Mouse (Mus musculus) monocyte, adult 5-6 weeks (primary cell): ENCODE results near the gene Porcn. TPM values are rescaled to one million over a fixed set of nuclear protein-coding genes. Genes with fewer than 3 reads are reported as not detected.

ENCODE experiments used
- ATAC-seq: fragments of 153-309, 156-312 bp; replicated peaks from 2 replicates; pipeline ENCODE4 v1.8.0; 2017; ENCODE audit warnings: mild to moderate bottlenecking; ENCODE audit not compliant: low TSS enrichment, insufficient number of reproducible peaks, severe bottlenecking, poor library complexity, low FRiP score
- total RNA-seq: library from RNA; stranded (forward); fragments of 200-1000, 200-491, 200-594 nt; gene quantifications from 3 replicates; pipeline ENCODE4 v1.2.3, GENCODE M21; 2017

Gene Porcn
- 3.1 TPM in 1 of 3 replicates, not detected in the others for total RNA-seq

GRCm38 (mm10) chrX:8206015-8206693 lies at the start of gene Porcn:
TSS of gene Porcn (minus strand) at chrX:8206525.
- ATAC-seq: no peak

- no peak for ATAC-seq
Measured at GRCm38 (mm10) chrX:8255807-8256206, 49.5 kb upstream of the Porcn start.

- no peak for ATAC-seq
Measured at GRCm38 (mm10) chrX:8253711-8254110, 47.4 kb upstream of the Porcn start.

- ATAC-seq: peak; percentile 93
Measured at GRCm38 (mm10) chrX:8252334-8253285, 46.3 kb upstream of the Porcn start, which contains the start of gene Ftsj1. TSS of gene Ftsj1 (minus strand) at chrX:8252406.

- ATAC-seq: no peak; the same call in 1 of the 2 replicates
Measured at GRCm38 (mm10) chrX:8251789-8252333, 45.5 kb upstream of the Porcn start.

GRCm38 (mm10) chrX:8248542-8249120 lies 42.3 kb upstream of the Porcn start:
- ATAC-seq: no peak

- no peak for ATAC-seq
Measured at GRCm38 (mm10) chrX:8247680-8248079, 41.4 kb upstream of the Porcn start.

GRCm38 (mm10) chrX:8238804-8239395 lies 32.6 kb upstream of the Porcn start:
- ATAC-seq: no peak

- ATAC-seq: no peak
Measured at GRCm38 (mm10) chrX:8236704-8237103, 30.4 kb upstream of the Porcn start.

GRCm38 (mm10) chrX:8233602-8234001 lies 27.3 kb upstream of the Porcn start:
- ATAC-seq: no peak

GRCm38 (mm10) chrX:8230272-8230671 lies 23.9 kb upstream of the Porcn start:
- ATAC-seq: no peak

GRCm38 (mm10) chrX:8223473-8223872 lies 17.1 kb upstream of the Porcn start:
- no peak for ATAC-seq

- no peak for ATAC-seq
Measured at GRCm38 (mm10) chrX:8222678-8223421, 16.5 kb upstream of the Porcn start.

GRCm38 (mm10) chrX:8222296-8222677 lies 16.0 kb upstream of the Porcn start:
- no peak for ATAC-seq

- ATAC-seq: no peak
Measured at GRCm38 (mm10) chrX:8219651-8220050, 13.3 kb upstream of the Porcn start.

- no peak for ATAC-seq
Measured at GRCm38 (mm10) chrX:8218114-8218513, 11.8 kb upstream of the Porcn start.

- no peak for ATAC-seq
Measured at GRCm38 (mm10) chrX:8217383-8217782, 11.1 kb upstream of the Porcn start.
